Mouse (Mus musculus) adrenal gland, adult 2 months (tissue): Measurements from ENCODE around the gene Ltbp4. TPM values are rescaled to one million over a fixed set of nuclear protein-coding genes. Genes with fewer than 3 reads are reported as not detected.

Experiments used
- DNase-seq: peaks from one replicate; pipeline ENCODE4 v3.0.0; 2021
- long read RNA-seq: library from polyadenylated mRNA; stranded (forward); transcript quantifications from one replicate; pipeline ENCODE4 v2.0.0, GENCODE M21; 2021
- polyA plus RNA-seq: library from polyadenylated mRNA; depleted of rRNA; stranded (reverse); fragments of >200 nt; gene quantifications from 2 replicates; pipeline ENCODE4 v1.2.3, GENCODE M21; 2012; rRNA removed
- total RNA-seq, 2 experiments: library from RNA; stranded (reverse); gene quantifications; 2 replicates each; pipeline ENCODE4 v1.2.3; 2021

Gene Ltbp4
- total RNA-seq = 10 to 100 TPM; 70.3 to 94.7 TPM
- polyA plus RNA-seq = 253 and 263 TPM in 2 replicates
- long read RNA-seq, full-length matches to known transcripts = 54 of 81 reads
- long read RNA-seq, partial matches to known transcripts = 22 of 81 reads
- long read RNA-seq, other reads (novel, unspliced or antisense) = 5 of 81 reads

DNA sequence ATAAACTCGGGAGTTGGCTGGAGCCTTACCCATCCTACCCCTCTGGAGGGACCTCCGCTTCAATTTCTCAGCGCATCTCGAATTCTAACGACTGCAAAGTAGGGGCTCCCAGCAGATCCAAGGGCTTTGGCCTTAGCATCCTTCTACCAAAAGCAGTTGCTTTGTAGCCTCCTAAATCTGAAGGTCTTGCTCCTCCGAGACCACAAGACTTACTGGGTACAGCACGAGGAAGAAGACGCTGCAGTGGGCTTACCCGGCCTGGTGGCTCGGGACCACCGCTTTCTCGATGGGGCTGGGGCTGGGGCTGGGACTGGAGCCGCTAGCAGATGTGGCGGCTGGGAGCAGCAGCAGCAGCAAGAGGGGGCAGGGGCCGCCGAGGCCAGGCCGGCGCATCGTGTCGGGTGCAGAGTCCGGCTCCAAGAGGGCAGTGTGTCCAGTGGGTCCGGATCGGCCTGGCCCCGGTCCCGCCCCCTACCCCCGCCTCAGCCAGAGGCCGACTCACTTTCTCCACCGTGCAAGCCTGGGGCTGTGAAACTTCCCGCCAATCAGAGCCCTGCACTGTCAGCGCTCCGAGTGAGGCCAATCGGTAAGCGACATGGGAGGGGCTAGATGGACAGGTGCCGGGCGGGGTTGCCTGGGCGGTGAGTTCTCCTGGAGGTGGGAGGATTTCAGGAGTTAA, at the start of gene Ltbp4:
TSS of gene Ltbp4 (minus strand) at position 518 of the 679 bp plus-strand sequence.
- peak; percentile 20 for DNase-seq

DNA sequence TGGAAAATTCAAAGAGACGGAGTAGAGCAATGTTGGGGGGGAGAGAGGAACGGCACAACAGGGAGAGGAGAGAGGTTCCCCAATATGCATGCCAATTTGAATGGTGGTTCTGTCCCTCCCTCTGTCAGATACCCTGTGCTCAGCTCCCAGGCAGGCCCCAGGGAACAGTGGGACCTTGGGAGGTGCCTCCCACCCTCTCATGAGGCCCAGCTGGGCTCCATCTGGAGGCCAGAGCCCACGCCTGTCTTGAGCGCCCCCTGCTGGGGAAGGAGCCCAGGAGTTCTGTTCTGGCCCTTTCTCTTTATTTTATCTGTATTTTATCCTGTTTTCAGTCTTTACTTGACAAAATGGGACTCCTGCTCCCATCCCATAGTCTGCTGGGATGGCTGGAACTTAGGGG, 47.2 kb upstream of the Ltbp4 start:
- no peak for DNase-seq

- DNase-seq = no peak
Observed at GRCm38 (mm10) chr7:27384134-27384533, 46.6 kb upstream of the Ltbp4 start.

DNA sequence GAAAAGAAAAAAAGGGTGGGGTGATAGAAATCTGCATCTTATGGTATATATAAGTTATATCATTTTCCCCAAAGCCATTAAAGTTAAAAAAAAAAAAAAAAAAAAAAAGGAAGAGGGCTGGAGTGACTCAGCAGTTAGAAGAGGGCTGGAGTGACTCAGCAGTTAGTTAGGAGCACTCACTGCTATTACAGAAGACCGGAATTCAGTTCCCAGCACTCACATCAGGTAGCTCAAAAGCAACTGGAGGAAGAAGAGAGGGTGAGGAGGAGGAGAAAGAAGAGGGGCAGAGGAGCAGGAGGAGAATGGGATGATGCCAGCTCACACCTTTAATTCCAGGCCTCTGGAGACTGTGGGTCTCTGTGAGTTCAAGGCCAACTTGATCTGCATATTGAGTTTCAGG, 45.7 kb upstream of the Ltbp4 start:
- DNase-seq = no peak

- no peak for DNase-seq
Observed at GRCm38 (mm10) chr7:27381560-27381959, 44.1 kb upstream of the Ltbp4 start.

GRCm38 (mm10) chr7:27381009-27381408, 43.5 kb upstream of the Ltbp4 start:
- DNase-seq = no peak

DNA sequence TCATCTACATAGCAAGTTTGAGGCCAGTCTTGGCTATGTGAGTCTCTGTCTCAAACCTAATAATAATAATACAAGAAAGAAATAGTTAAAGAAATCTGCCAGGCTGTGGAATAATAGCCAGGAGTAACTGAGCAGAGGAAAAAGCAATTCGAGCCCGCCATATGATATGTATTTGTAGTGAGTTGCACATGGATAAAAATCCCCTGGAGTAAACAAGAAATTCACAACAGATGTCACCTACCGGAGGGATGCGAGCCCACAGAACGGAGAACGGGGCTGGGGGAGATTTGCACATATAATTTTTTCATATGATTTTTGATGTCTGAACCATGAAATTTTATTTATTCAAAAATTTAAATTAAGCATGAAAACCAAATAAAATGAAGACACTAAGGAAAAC, 42.3 kb upstream of the Ltbp4 start:
- no peak for DNase-seq

DNA sequence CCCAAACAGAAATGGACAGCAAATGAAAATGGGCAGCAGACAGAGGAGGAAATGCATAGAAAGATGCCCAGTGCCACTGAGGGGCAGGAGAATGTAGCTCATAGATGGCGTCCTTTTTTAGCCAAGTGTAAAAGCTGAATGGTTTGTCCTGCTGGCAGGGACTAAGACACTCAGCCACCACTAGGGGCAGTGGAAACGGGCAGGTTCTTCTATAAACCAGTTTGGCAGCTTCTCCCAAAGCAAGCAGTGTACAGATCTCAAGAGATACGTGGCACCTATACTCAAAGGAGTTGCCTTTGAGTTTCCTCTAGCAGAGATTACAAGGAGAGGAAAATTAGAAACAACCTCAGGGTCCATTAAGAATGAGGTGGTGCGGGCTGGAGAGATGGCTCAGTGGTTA, 40.9 kb upstream of the Ltbp4 start:
- DNase-seq = no peak

DNA sequence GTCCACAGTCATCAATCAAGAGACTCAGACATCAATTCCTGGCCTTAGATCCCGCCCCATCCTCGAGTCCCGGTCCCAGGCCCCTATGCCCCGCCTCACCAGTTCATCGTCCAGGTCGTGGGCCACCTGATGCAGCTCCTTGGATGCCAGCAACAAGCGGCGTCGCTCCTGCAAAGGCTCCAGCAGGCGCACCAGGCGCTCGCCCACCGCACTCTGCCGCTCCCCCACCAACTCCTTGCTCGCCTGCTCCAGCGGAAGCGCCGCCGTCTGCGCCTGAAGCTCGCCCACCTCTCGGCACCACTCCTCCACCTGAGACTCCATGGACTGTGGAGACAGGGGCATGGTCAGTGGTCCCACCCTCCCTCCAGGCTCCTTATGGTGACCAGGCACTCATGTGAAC, 37.8 kb upstream of the Ltbp4 start:
- DNase-seq = no peak

DNA sequence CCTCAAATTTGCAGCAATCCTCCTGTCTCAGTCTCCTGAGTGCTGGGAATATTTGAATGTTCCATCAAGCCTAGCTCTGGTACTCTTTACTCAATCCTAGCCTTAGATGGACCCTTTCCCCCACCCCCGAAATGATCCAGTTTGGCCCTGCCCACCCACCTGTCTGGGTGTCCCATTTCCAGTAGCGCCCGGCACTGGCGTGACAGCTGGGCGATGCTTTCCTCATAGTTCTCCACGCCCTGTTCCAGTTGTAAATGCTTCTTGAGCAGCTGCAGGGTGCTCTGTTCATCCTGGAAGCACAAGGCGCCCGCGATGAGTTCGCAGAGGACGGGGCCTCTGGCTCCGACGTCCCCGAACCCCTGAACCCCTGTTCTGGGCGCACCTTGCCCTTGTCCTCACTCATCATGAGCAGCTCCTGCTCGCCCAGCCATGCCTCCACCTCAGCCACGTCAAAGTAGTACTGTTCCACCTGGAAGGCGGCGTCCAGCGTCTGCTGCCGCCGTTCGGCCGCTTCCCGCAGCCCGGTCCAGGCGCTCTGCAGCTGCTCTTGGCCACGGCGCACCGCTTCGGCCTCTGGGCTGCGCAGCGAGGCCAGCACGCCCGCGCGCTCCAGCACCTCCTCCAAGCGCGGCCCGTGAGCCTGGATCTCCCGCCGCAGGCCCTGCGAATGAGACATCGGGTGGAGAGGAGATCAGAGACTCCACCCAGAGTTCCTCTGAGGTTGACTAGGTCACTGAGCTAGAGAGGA, 34.4 kb upstream of the Ltbp4 start:
- peak; percentile 22 for DNase-seq

DNA sequence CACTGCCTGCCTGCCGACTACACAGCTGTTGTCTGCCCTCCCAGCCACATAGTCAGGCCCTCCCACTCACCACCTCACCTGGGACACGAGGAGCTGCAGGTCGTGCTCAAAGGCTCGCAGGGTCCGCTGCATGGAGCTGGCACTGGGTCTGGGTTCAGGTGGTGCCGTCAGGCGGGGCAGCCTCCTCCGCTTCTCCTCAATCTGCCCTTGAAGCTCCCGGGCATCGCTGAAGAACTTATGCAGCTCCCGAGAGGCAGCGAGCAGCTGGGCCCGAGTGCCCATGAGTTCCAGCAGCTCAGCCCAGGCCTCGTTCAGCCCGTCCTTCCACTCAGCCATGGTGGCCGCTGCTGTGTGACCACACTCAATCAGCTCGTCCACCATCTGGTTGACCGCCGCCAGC, 31.6 kb upstream of the Ltbp4 start:
- DNase-seq = no peak

- no peak for DNase-seq
Observed at GRCm38 (mm10) chr7:27367976-27368375, 30.5 kb upstream of the Ltbp4 start.

GRCm38 (mm10) chr7:27366082-27366844, 28.8 kb upstream of the Ltbp4 start:
- DNase-seq = no peak

DNA sequence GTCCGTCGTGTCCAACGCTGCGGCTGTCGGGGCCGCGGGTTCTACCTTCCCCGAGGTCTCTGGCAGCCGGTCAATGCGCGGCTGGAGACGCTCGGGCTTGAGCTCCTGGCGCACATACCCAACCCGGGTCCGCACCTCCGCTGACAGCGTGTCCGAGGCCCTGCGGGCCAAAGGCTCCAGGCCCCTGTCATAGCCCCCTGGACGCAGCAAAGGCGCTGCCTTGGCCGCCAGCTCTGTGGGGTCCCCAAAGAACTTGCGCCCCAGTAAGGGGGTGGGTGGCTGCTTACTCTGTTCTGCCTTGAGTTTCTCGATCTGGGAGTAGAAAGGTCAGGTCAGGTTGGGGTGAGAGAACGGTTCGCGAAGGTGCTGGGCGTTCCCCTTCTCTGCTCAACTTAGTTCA, 26.9 kb upstream of the Ltbp4 start:
- DNase-seq = no peak

- DNase-seq = peak; percentile 99
Observed at GRCm38 (mm10) chr7:27361283-27361946, 23.9 kb upstream of the Ltbp4 start.

- DNase-seq = no peak
Observed at GRCm38 (mm10) chr7:27360749-27361148, 23.3 kb upstream of the Ltbp4 start.

DNA sequence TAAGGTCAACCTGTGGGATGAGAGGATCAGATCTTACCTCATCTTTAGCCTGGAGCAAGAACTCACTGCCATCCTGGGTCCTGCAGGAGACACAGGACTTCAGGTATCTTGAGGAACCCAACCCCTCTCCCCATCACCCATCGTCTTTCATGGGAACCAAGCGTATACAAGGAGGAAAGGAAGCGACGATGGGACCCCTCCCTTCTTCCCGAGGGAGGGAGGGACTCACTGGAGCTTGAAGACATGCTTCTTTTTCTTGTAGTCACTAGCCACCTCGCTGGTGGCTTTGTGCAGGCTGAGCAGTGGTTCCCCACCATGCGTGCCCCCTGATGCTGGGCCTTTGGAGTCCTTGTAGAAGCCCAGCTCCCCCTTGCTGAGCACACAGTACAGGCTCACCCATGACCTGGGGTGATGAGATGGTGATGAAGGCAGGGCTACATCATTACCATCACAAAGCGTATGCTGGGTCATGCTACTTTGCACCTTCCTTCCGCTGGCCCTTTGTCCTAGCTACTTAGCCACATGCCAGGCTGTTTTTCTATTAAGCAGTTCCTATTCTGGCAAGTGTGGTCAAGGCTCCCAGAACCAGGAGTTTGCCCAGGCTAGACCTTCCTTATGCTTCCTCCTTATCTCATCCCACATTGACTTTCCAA, 22.3 kb upstream of the Ltbp4 start:
- DNase-seq = no peak

GRCm38 (mm10) chr7:27359162-27359561, 21.7 kb upstream of the Ltbp4 start:
- no peak for DNase-seq

DNA sequence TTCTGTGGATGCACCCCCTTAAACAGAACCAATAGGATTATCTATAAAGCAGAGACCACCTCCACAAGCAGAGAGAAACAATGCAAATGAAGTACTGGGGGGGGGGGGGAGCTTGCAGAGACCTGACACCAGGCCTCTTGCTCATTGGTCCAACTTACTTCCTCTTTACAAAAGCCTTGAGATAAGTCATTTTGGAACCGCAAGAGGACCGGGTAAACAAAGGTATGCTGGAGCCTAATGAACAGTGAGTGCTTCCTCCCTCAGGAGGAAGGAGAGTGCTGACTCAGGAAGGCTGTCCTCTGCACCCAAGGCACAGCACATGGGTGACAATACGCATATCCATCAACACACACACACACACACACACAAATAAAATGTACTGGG, 20.1 kb upstream of the Ltbp4 start:
- DNase-seq = no peak

- DNase-seq = peak; percentile 41
Observed at GRCm38 (mm10) chr7:27356861-27357594, 19.5 kb upstream of the Ltbp4 start, which contains the start of gene Gm20479. TSS of gene Gm20479 (minus strand) at chr7:27357419.

DNA sequence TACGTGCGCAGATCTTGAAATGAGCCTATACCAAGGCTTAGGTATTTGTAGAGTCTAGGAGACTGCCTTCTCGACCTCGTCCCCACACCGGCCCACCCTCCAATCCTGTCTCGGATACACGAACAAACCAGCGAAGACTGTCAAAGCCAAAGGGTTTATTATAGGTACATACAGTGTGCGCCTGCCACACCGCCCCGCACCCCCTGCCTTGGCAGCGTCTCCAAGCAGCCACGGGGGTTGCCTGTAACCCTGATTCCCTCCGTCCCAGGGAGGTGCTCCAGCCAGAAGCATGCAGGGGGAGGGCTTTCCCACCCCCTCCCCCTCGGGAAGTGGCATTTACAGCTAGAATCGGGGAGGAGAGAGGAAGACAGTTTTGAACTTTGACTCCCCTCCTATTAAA, 18.8 kb upstream of the Ltbp4 start:
- peak; percentile 60 for DNase-seq
